Mouse (Mus musculus): ENCODE measurements around the gene Ntm.

DNA sequence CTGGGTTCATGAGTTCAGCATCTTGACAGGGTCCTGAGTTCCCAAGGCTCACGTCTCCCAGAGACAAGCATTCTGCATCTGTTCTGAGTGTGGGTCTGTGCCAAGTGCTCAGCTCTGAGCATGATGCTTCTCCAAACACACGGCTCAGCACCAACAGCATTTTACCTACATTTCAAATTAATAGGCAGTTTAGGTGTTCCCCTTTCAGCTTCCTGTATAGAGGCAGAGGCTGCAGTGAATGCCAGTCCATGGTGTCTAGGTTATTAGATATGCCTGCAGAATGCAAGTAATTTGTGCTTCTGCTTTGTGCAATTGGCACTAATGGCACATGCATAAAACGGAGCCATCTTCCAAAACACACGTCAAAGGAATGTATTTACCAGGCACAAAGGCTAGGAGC is 757.3 kb downstream of the Ntm start:
- TF ChIP-seq CTCF (IDR thresholded peaks at IDR 0.05; ENCODE audit: control insufficient read depth, insufficient read depth, insufficient read length) = no peak
- TF ChIP-seq MYOD1 (IDR thresholded peaks at IDR 0.05; ENCODE audit: control insufficient read depth, insufficient read length, low read depth) = no peak
- TF ChIP-seq USF1 (IDR thresholded peaks at IDR 0.05; ENCODE audit: low read depth) = no peak
- TF ChIP-seq FOSL1 (IDR thresholded peaks at IDR 0.05; ENCODE audit: insufficient read depth, low read length, poor library complexity, severe bottlenecking) = no peak
- TF ChIP-seq MYOG (IDR thresholded peaks at IDR 0.05; ENCODE audit: control insufficient read depth, extremely low read depth, insufficient read length) = no peak
- TF ChIP-seq MAX (IDR thresholded peaks at IDR 0.05) = no peak
- TF ChIP-seq CEBPB (IDR thresholded peaks at IDR 0.05; ENCODE audit: low read depth) = no peak

Measured in C2C12 (cell line).